Mouse (Mus musculus) liver, embryonic 11.5 days (tissue): ENCODE results near the gene Mrps26. TPM values are rescaled to one million over a fixed set of nuclear protein-coding genes. Genes with fewer than 3 reads are reported as not detected.
A peak's percentile ranks its signal among the peaks of the same experiment; 100 is the strongest.
"Not testable (repeated sequence)": the region's sequence is repeated elsewhere in the genome, so short reads cannot be mapped to it uniquely, and the experiment has no call there.

Experiments used
- ATAC-seq: fragments of 200-750 bp; cut with Nextera tagmentation; replicated peaks from 2 replicates; pipeline ENCODE4 v1.8.0; 2017; ENCODE audit warnings: moderate number of reproducible peaks, mild to moderate bottlenecking, moderate TSS enrichment, moderate library complexity; ENCODE audit not compliant: low FRiP score
- DNase-seq: peaks from one replicate; pipeline ENCODE4 v3.0.0-alpha.2; 2017; ENCODE audit warnings: low spot score
- H3K27ac ChIP-seq: fragments of 300-500 bp; sonication (generic); 2 replicates; pipeline ENCODE4 v1.5.1; 2014; ENCODE audit warnings: mild to moderate bottlenecking, low read depth, low read length, control low read depth
- H3K27me3 ChIP-seq: fragments of 300-500 bp; sonication (generic); replicated peaks from 2 replicates; pipeline ENCODE4 v1.6.1; 2014; ENCODE audit warnings: low read length, mixed read lengths; ENCODE audit not compliant: control insufficient read depth, insufficient read depth
- H3K36me3 ChIP-seq: fragments of 300-500 bp; sonication (generic); 2 replicates; pipeline ENCODE4 v1.6.1; 2014; ENCODE audit warnings: mild to moderate bottlenecking, low read length, moderate library complexity, mixed read lengths; ENCODE audit not compliant: control insufficient read depth, insufficient read depth
- H3K4me1 ChIP-seq: fragments of 300-500 bp; sonication (generic); replicated peaks from 2 replicates; pipeline ENCODE4 v1.6.1; 2014; ENCODE audit warnings: low read length, mixed read lengths; ENCODE audit not compliant: control insufficient read depth, insufficient read depth
- H3K4me2 ChIP-seq: fragments of 300-500 bp; sonication (generic); 2 replicates; pipeline ENCODE4 v1.6.1; 2014; ENCODE audit warnings: mild to moderate bottlenecking, control low read depth, moderate library complexity
- H3K4me3 ChIP-seq: fragments of 300-500 bp; sonication (generic); 2 replicates; pipeline ENCODE4 v1.5.1; 2014; ENCODE audit warnings: low read depth, low read length, control low read depth
- H3K9ac ChIP-seq: fragments of 300-500 bp; sonication (generic); 2 replicates; pipeline ENCODE4 v1.6.1; 2014; ENCODE audit warnings: low read depth, low read length, control low read depth
- H3K9me3 ChIP-seq: fragments of 300-500 bp; sonication (generic); 2 replicates; pipeline ENCODE4 v1.6.1; 2016; ENCODE audit warnings: low read length, inconsistent platforms, mixed read lengths; ENCODE audit not compliant: control insufficient read depth
- WGBS: fragments of 180-500 bp; shearing (Covaris S2); extraction: QIAGEN DNeasy Blood & Tissue Kit; methylation state at CpG from one replicate; pipeline ENCODE4 v1.1.7; 2014; 5-methylcytosine and 5-hydroxymethylcytosine counted together
- polyA plus RNA-seq: library from polyadenylated mRNA; unstranded; fragments of >200 nt; fragmentation: Nextera tagmentation; extraction: Ambion mirVana; gene quantifications from 2 replicates; pipeline ENCODE4 v1.2.1, GENCODE M21; 2014

Gene Mrps26
- polyA plus RNA-seq, 1 experiment from 2014 or later: 122 TPM

DNA sequence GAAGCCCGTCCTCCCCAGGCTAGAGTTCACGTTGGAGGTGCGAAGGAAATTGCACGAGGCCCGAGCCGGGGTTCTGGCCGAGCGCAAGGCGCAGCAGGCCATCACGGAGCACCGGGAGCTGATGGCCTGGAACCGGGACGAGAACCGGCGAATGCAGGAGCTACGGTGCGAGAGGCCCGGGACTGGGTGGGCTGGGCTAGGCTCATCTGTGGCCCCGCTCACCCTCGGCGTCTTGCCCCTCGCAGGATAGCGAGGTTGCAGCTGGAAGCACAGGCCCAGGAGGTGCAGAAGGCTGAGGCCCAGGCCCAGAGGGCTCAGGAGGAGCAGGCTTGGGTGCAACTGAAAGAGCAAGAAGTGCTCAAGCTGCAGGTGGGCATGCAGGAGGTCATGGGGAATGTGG lies 521 bp downstream of the Mrps26 start:
- under 1% methylated on average over 23 of the region's 23 CpGs for WGBS
- ATAC-seq: peak; percentile 11
- no peak for DNase-seq
- H3K4me3 ChIP-seq: peak overlapping the region; percentile 77
- H3K4me2 ChIP-seq: peak overlapping the region; percentile 90
- H3K36me3 ChIP-seq: peaks cover 9% of the 10 kb centered on the region
- H3K27me3 ChIP-seq: no peaks in the 10 kb centered on the region
- no peaks in the 10 kb centered on the region for H3K9me3 ChIP-seq
- peaks cover 12% of the 10 kb centered on the region for H3K4me1 ChIP-seq
- peak overlapping the region; percentile 43; the same call in 1 of the 2 replicates for H3K27ac ChIP-seq
- H3K9ac ChIP-seq: peak overlapping the region; percentile 81

DNA sequence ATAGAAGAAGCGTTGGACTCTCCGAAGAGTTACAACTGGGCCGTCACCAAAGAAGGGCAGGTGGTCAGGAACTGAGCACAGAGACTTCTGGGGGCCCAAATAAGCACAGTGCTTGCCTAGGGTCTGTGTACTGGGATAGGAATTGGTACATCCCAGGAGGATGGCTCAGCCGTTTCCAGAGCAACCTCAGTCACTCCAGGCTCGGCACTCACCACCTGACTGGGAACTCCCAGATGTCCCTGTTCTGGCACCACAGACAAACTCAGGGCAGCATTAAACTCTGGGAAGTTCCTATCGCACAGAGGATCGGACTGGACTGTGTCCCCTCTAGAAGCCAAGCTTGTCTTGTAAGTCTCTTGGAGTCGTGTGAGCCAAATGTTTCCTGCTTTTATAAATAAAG lies 1.4 kb downstream of the Mrps26 start:
- H3K4me1 ChIP-seq: peaks cover 12% of the 10 kb centered on the region
- WGBS: 93% methylated on average over 8 of the region's 8 CpGs
- H3K27ac ChIP-seq: no peak overlapping the region
- no peak overlapping the region; the same call in 1 of the 2 replicates for H3K9ac ChIP-seq
- H3K27me3 ChIP-seq: no peaks in the 10 kb centered on the region
- no peaks in the 10 kb centered on the region for H3K9me3 ChIP-seq
- ATAC-seq: no peak
- H3K36me3 ChIP-seq: peaks cover 9% of the 10 kb centered on the region
- DNase-seq: no peak
- peak overlapping the region; percentile 90 for H3K4me2 ChIP-seq
- H3K4me3 ChIP-seq: peak overlapping the region; percentile 77

DNA sequence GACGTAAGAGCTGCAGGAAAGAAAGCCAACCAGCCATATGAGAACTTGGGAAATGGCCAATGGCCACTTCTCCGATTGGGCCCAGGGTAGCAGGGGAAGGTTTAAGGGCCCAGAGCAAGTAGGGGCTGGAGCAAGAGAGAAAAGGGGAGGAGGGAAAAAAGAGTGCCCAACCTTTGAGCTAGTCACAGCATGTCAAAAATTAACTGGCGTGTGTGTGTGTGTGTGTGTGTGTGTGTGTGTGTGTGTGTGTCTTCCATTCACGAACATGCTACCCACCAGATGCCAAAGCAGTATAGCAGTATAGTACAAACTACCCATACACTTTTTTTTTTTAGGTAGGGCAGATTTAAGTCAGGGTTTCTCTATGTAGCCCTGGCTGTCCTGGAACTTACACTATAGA lies 5.4 kb downstream of the Mrps26 start:
- no peak for ATAC-seq
- Histone ChIP-seq H3K4me1 (peaks cover 6% of the 10 kb centered on the region), H3K27ac (no peak overlapping the region), H3K36me3 (peaks cover 9% of the 10 kb centered on the region), H3K4me3 (no peak overlapping the region), H3K9ac (no peak overlapping the region), H3K4me2 (no peak overlapping the region), H3K27me3 (no peaks in the 10 kb centered on the region), H3K9me3 (no peaks in the 10 kb centered on the region)
- DNase-seq: no peak
- WGBS: 76% methylated on average over 4 of the region's 4 CpGs

DNA sequence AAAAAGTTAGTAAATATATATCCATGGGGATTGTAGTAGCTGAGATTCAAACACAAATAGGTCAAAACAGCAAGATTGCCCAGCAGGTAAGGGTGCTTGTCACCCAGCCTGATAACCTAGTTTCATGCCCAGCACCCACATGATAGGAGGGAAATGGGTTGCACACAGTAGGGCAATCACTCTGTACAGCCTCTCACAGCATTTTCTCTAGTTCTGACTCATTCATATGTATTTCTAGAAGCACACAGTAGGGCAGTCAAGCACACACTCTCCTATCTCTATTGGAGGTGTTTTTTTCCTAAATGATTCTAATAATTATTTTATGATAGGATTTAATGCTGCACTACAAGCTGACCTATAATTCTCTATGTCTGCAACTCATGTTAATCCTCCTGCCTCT lies 6.4 kb downstream of the Mrps26 start:
- H3K9ac ChIP-seq: no peak overlapping the region
- peaks cover 9% of the 10 kb centered on the region for H3K36me3 ChIP-seq
- no peaks in the 10 kb centered on the region for H3K27me3 ChIP-seq
- H3K4me3 ChIP-seq: no peak overlapping the region
- H3K9me3 ChIP-seq: no peaks in the 10 kb centered on the region
- H3K4me1 ChIP-seq: peaks cover under 1% of the 10 kb centered on the region
- DNase-seq (no peak), ATAC-seq (no peak)
- H3K27ac ChIP-seq: no peak overlapping the region
- H3K4me2 ChIP-seq: no peak overlapping the region

DNA sequence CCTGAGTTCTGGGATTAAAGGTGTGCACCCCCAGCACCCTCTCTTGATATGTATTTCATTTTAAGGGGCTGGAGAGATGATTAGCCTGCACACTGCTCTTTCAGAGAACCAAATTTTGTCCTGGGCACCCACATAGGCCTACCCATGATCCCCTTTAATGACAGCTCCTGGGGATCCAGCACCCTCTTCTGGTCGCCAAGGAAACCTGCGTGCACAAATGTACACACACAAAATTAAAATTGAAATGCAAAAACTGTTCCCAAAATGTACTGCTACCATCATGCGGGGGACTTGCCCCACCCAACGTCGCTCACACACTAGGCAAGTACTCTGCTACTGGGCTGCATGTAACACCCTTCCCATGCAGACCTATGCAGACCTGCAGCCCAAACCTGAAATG lies 11.4 kb downstream of the Mrps26 start:
- peaks cover 48% of the 10 kb centered on the region for H3K27me3 ChIP-seq
- H3K36me3 ChIP-seq: no peaks in the 10 kb centered on the region
- H3K27ac ChIP-seq: no peak overlapping the region
- H3K9me3 ChIP-seq: no peaks in the 10 kb centered on the region
- 73% methylated on average over 5 of the region's 5 CpGs for WGBS
- no peak for ATAC-seq
- H3K4me3 ChIP-seq: no peak overlapping the region
- H3K4me2 ChIP-seq: no peak overlapping the region
- H3K9ac ChIP-seq: no peak overlapping the region
- H3K4me1 ChIP-seq: peaks cover 3% of the 10 kb centered on the region; the same call in 1 of the 2 replicates
- DNase-seq: no peak

DNA sequence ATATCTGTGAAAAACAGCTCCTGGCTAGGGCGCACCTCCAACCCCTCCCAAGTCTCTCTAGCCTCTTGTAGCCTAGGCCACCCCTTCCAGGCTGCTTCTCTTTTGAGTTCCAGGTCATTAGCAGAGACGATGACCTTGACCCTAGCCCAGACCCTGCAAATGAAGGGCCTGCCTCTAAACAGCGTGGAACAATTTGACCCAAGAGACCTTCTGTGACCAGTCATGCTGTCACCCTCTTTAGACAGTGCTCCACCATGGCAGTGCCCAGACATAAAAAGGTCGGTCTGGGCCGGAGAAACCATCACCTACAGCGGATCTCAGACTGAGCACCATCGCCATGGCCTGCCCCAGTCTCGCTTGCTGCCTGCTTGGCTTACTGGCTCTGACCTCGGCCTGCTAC lies 12.3 kb downstream of the Mrps26 start, which contains the start of gene Oxt:
Gene Oxt, plus strand, starts transcription at position 301 of the 400 bp plus-strand sequence.
- H3K27ac ChIP-seq: no peak within 1 kb of the TSS
- no peak for DNase-seq
- ATAC-seq: no peak
- peaks cover 57% of the 10 kb centered on the region for H3K27me3 ChIP-seq
- H3K4me3 ChIP-seq: peak within 1 kb of the TSS; percentile 18
- H3K4me1 ChIP-seq: peaks cover 3% of the 10 kb centered on the region; the same call in 1 of the 2 replicates
- H3K4me2 ChIP-seq: peak within 1 kb of the TSS; percentile 44
- no peaks in the 10 kb centered on the region for H3K9me3 ChIP-seq
- H3K36me3 ChIP-seq: no peaks in the 10 kb centered on the region
- H3K9ac ChIP-seq: no peak within 1 kb of the TSS
- 51% methylated on average over 9 of the region's 9 CpGs for WGBS

DNA sequence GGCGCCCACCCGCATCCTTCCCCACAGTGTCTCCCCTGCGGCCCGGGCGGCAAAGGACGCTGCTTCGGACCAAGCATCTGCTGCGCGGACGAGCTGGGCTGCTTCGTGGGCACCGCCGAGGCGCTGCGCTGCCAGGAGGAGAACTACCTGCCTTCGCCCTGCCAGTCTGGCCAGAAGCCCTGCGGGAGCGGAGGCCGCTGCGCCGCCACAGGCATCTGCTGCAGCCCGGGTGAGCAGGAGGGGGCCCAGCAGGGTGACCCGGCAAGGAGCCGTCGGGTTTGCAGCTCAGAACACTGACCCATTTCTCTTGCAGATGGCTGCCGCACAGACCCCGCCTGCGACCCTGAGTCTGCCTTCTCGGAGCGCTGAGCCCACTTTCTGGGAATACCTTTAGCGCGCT lies 13.0 kb downstream of the Mrps26 start:
- ATAC-seq, DNase-seq: not testable (repeated sequence)

DNA sequence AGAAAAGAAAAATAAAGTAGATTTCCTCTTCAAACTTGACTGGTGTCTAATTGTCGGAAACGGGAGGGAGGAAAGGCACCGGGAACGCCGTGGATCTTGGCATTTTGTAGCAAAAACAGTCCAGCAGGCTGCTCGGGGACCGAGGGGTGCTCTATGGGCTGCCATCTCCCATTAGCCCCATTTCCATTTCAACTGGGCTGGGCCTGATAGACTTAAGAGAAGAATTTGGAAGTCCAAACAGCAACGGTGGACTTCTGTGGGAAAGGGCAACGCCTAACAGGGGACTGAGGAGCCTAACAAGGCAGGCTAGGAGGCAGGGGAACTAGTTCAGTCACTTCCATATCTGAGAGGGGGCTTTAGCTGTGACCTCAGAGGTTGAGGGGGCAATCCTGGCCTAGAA lies 13.5 kb downstream of the Mrps26 start:
- 5% methylated on average over 9 of the region's 9 CpGs for WGBS
- peaks cover 69% of the 10 kb centered on the region for H3K27me3 ChIP-seq
- no peak for DNase-seq

More for the DNA sequence above, 13.0 kb downstream of the Mrps26 start:
- H3K36me3 ChIP-seq, H3K27ac ChIP-seq, H3K9ac ChIP-seq, H3K9me3 ChIP-seq, H3K4me1 ChIP-seq: not testable (repeated sequence)
- peak overlapping the region; percentile 44 for H3K4me2 ChIP-seq
- WGBS: 7% methylated on average over 32 of the region's 32 CpGs
- H3K27me3 ChIP-seq: peaks cover 64% of the 10 kb centered on the region
- H3K4me3 ChIP-seq: peak overlapping the region; percentile 18

DNA sequence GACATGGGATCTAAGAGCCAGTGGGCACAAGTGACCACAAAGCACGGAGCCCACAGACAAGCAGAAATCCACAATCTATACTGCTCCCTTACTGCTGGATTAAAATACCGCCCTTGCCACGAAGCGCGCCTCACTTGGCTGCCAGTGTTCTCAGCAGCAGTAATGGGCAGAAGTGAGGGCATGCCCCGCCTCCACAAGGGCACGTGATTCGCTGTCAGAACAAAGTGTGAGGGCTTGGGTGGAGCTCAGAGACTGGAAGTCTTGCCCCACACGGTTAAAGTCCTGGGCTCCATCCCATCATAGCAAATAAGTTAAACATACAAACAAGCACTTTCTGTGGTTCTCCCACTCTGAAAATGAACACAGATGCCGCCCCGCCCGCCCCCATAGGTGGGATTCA lies 14.1 kb downstream of the Mrps26 start:
- Histone ChIP-seq H3K4me3 (no peak overlapping the region), H3K4me2 (peak overlapping the region; percentile 21; the same call in 1 of the 2 replicates), H3K9me3 (no peaks in the 10 kb centered on the region), H3K27me3 (peaks cover 75% of the 10 kb centered on the region), H3K4me1 (peaks cover 3% of the 10 kb centered on the region; the same call in 1 of the 2 replicates), H3K9ac (no peak overlapping the region), H3K36me3 (no peaks in the 10 kb centered on the region), H3K27ac (no peak overlapping the region)
- DNase-seq (no peak), ATAC-seq (peak; percentile 42)
- 3% methylated on average over 12 of the region's 12 CpGs for WGBS

More for the DNA sequence above, 13.5 kb downstream of the Mrps26 start:
- Histone ChIP-seq H3K4me2 (peak overlapping the region; percentile 44), H3K9me3 (no peaks in the 10 kb centered on the region), H3K27ac (no peak overlapping the region), H3K4me1 (peaks cover 3% of the 10 kb centered on the region; the same call in 1 of the 2 replicates), H3K36me3 (no peaks in the 10 kb centered on the region), H3K4me3 (peak overlapping the region; percentile 18), H3K9ac (no peak overlapping the region)
- ATAC-seq: no peak
